Mouse (Mus musculus) thymus, postnatal 10 days (tissue): ENCODE data around the gene Prph2.

ENCODE experiments used
- DNase-seq, 2 experiments: peaks; one replicate each; pipeline ENCODE4 v3.0.0; 2021; ENCODE audit warnings: low spot score in 2 of 2

Gene Prph2

DNA sequence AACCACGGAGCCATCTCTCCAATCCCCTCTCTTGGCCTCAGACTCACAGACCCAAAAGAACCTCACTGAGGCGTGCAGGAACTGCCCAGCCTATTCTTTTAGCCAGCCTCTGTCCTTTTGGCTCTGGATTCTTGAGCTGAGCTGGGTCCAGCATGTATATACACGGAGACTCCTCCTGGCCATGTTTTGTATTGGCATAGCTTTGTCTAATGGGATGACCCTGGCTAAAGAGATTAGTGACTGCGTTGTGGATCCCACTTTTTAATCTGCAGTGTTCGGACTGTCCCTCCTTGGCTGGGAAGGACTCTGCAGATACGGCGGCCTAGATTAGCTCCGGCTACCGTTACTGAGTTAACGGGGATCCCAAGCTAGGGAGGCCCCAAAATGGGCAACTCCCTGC lies at the start of gene Prph2:
Prph2 (plus strand) TSS at position 274 of the 400 bp plus-strand sequence.
- DNase-seq = no peak

GRCm38 (mm10) chr17:46864566-46865195 lies 45.6 kb upstream of the Prph2 start:
- DNase-seq = no peak

DNA sequence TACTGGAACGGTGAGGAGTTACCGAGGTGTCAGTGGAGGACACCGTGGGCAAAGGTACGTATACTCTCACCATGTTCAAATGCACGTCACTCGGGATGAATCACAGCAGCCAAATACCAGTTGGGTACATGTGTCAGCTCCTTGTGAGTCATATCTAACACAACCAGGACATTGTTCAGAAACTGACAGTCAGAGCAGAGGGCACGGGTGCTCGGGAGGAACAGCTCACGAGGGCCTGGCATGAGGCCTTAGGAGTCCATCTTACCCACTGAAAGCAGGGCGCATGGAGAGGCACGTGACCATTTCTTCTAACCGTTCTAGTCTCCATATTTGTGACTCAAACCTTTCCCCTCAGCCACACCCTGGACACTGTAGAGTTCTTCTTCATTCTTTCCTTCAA lies 43.4 kb upstream of the Prph2 start:
- DNase-seq = no peak

- DNase-seq = peak; percentile 47 to 61
Measured at GRCm38 (mm10) chr17:46870204-46870798, 40.0 kb upstream of the Prph2 start.

- no peak for DNase-seq
Measured at GRCm38 (mm10) chr17:46870913-46871312, 39.3 kb upstream of the Prph2 start.

GRCm38 (mm10) chr17:46872806-46873205 lies 37.5 kb upstream of the Prph2 start:
- no peak for DNase-seq

DNA sequence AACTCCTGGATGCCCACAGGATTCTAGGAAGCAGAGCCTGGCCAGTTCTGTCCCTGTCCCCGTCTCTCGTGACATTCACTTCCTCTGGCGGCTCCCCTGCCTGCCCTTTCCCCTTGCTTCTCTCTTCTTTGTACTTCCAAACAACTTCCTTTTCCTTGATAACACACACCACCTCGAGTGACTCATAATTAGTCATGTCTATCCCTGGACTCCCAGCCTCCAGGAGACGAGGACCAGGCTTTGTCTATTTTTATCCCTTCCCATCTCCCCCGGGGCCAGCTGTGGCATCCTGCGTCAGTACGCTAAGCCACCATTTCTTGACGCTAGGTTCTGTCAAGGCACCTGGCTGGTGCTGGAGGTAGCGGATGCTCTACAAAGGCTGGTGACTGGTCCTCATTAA lies 36.1 kb upstream of the Prph2 start:
- no peak for DNase-seq

DNA sequence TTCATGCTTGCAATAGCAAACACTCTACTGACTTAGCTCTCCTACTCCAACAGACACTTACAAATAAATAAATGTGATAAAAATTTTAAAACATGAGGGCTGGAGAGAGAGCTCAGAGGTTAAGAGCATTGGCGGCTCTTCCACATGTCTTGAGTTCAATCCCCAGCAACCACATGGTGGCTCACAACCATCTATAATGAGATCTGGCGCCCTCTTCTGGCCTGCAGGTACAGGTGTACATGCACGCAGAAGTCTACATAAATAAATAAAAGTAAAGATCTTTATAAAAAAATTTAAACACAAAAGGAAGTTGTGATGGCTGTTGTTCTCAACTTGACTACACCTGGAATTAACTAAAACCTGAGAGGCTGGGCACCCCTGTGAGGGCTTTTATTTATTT lies 34.6 kb upstream of the Prph2 start:
- DNase-seq = peak in 1 of 2 experiments; percentile 20

DNA sequence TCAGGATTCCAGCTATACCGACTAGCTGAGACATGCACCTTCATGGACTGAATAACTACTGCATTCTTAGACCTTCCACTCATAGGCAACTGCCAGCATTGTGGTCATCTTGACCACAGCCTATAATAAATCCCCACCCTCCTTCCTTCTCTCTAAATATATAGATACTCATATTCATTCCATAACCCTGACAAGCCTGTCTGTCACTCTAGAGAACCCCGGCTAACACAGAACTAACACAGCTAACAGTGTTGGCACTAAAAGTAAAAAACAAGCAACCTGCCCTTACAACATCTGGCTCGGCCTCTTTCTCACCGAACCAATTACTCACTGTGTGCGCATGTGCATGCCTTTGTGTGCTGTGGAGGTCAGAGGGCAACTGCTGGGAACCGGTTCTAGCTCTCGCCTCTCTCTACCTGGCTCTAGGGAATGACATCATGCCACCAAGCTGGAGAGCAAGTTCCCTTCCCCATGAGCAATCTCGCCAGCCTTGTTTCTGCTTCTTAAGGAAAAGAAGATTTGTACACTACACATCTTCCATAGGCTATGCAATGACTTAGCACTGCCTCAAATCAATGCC lies 33.8 kb upstream of the Prph2 start:
- no peak for DNase-seq

DNA sequence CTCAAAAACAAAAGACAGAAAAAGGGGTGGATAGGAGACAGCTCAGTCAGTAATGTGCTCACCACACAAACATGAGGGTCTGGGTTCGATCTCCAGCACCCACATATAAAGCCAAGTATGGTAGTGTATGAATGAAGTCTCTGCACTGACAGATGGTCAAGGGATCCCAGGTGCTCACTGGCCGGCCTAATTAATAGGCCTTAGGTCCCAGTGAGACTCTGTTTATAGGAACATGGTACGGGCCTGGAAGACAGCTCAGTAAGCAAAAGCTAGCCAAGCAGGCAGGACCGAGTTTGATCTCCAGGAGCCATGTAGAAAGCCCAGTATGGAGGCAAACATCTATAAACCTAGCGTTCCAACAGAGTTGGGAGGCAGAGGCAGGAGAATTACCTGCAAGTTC lies 33.2 kb upstream of the Prph2 start:
- DNase-seq = no peak

DNA sequence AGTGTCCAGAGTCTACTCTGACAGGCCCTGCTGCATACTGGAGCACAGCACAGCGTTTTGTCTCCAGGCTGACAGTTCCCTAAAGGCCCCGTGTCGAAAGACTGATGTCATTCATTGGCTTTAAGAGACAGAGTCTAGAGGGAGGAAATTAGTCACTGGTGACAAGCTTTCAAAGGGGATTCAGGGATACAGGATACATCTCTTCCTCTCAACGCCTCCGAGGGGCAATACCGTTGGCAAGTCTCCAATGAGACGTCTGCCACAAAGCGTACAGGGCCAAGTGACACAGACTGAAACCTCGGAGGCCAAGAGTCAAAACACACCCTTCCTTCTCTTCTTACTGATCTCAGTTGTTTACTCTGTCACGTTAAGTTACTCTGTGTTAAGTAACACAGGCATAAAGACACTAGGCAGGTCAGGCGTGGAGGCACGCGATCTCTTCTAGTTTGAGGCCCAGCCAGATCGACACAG lies 30.4 kb upstream of the Prph2 start:
- no peak for DNase-seq

GRCm38 (mm10) chr17:46880322-46880721 lies 29.9 kb upstream of the Prph2 start:
- DNase-seq = no peak

DNA sequence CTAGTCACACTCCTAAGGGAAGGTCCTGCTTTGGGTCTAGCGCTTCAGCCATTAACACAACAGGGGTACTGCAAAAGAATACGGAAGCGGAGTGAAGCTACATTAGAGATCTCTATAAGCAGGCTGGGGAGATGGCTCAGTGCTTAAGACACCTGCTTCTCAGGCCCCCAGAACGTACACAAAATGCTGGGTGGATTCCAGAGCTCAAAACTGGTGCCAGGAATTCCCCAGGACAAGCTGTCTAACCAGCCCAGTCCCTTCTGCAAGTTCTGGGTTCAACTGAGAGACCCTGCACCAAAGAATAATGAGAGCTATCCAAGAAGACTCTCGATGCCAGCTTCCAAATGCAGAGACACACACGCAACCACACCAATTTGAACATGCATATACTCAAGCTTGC lies 28.5 kb upstream of the Prph2 start:
- DNase-seq = no peak

GRCm38 (mm10) chr17:46883107-46883506 lies 27.2 kb upstream of the Prph2 start:
- DNase-seq = no peak

DNA sequence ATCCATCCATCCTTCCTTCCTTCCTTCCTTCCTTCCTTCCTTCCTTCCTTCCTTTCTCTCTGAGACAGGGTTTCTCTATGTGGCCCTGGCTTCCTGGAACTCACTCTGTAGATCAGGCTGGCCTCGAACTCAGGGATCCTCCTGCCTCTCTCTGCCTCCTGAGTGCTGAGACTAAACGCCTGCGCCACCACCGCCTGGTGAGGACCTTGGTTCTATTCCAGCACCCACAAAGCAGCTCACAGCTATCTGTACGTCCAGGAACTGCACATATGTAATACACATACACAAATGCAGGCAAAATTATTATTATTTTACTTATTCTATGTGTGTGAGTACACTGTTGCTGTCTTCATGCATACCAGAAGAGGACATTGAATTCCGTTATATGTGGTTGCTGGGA lies 25.5 kb upstream of the Prph2 start:
- no peak for DNase-seq

- DNase-seq = no peak
Measured at GRCm38 (mm10) chr17:46885218-46885909, 24.9 kb upstream of the Prph2 start.

DNA sequence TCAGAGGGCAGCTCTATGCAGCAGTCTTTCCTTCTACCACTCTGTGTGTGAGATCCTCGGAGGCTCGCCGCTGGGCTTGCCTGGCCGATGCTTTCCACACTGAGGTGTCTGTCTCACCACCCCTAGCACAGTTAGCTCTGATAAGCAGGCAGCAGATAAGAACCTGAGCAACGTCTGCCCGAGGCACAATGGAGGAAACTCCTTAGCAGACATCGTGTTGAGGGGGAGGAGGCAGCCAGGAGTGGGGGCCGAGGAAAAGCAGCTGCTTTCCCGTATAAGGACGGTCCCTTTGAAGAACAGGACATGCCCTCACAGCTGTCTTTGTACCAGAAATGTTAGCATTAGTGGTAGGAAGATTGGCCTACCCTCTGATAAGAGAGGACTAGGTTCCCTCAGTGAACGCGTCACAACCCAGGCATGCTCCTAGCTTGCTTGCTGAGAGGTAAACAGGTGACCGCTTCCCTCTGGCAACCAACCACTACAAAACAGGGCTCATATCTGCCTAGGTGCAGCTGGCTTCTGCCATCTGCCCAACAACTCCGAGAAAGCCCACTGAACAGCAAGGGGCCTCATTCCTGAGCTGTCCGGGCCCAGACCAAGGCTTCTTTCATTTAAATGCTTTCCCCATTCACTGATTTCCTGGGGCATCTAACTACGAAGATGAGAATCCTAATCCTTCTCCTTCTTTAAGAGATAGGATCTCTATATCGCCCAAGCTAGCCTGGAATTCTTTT lies 24.2 kb upstream of the Prph2 start:
- no peak for DNase-seq

DNA sequence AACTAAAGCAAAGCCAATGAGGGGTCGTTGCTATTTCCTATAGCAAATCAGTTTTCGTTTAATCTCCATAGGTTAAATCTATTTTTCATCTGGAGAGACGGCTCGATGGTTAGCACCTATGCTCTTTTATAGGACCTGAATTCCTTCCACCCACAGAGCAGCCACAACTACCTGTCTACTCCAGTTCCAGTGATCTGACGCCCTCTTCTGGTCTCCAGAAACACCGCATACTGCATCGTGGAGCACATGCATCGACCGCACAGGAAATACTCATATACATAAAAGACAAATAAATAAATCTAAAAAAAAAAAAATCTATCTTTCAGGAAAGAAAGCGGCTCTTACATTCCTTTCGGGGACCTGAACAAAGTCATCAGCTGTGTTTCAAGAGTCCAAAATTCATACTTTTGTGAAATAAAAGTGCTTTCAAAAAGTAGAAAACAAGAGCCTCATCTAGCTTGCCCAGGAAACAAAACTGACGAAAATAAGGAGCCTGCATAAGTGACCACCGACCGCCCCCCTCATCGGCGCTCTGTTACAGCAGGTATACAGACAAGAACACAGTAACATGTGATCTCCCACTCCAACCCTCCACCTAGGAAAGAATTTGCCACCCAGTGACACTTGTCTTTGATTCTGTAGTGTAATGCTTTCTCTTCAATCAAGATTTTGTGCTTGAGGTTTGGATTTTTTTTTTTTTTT lies 21.6 kb upstream of the Prph2 start:
- DNase-seq = peak; percentile 34 to 68

DNA sequence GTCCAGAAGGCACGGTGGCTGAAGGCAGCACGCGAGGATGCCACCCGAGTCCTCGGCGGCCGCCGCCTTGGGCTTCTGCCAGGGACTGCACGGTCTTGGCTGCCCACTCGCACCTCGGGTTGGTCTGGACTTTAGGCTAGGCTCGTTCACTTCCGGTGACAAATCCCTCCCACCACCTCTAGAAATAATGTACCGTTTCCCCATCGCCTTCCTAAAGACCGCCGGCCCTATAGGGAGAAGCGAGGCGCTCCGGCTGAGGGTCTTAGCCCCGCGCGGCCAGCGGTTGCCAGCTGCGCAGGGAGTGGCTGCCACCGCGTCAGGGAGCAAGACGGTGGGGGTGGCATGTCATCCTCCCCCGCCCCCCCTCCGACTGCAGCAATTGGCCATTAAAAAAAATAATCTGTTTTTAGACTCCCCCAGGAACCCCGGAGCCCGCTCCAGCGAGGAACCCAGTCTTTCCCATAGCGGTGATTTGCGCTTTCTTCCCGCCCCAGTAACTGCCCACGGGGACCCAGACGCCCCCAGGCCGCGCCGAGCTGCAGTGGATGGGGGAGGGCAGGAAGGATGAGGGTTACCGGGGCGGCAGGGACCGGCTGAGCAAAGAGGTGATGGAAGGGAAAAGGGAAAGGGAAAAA lies 20.7 kb upstream of the Prph2 start:
- DNase-seq = peak; percentile 53 to 56

DNA sequence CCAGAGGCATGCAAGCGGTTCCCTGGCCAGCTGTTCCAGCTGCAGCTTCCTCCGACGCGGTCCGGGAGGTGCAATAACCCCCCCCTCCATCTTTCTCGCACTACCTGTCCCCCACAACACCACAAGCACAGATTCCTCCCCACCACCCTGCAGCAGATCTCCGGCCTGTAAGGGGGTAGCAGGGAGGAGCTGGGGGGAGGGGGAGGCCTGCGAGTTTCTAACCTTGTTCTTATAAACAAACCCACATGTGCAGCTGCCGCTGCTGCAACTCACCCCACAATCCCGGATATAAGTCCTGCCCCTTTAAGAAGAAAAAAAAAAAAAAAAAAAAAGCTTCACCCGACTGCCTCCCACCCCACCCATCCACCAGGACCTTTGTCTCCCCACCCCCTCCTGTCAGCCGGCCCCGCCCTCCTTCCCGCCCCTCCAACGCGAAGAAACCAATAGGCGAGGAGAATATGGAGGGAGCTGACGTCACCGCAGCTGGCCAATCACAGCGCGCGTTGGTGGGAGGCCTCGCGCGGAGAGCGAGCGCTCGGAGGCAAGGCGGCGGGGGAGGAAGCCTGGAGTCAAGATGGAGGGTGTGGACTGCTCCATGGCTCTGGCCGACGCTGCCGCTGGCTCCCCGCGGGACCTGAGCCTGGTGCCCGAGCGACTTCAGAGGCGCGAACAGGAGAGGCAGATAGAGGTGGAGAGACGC lies 20.0 kb upstream of the Prph2 start, which contains the start of gene Tbcc:
Tbcc (plus strand) TSS at position 569 of the 700 bp plus-strand sequence.
- DNase-seq = peak; percentile 96
